Mouse (Mus musculus) left cerebral cortex, postnatal 25 days (tissue): ENCODE data around the gene Smco3. TPM values are rescaled to one million over a fixed set of nuclear protein-coding genes. Genes with fewer than 3 reads are reported as not detected.
A peak's percentile ranks its signal among the peaks of the same experiment; 100 is the strongest.

ENCODE experiments used
- DNase-seq, 2 experiments: peaks; one replicate each; pipeline ENCODE4 v3.0.0; 2022; ENCODE audit warnings: low spot score in 2 of 2, mixed read lengths in 1 of 2
- intact Hi-C: fragments of 180-260 bp; cut with DNase I; formaldehyde crosslinking; loops from one replicate; pipeline ENCODE4 v1.15.1; 2025
- microRNA-seq, 2 experiments: library from miRNA; unstranded; fragments of <30 nt; microRNA quantifications; one replicate each; pipeline ENCODE4 v1.2.0; 2022
- total RNA-seq, 2 experiments: library from RNA; stranded (reverse); gene quantifications; 2 replicates each; pipeline ENCODE4 v1.2.3; 2021

Smco3 gene
- total RNA-seq, 2 experiments from 2014 or later: 4.4 to 5.0 TPM

DNA sequence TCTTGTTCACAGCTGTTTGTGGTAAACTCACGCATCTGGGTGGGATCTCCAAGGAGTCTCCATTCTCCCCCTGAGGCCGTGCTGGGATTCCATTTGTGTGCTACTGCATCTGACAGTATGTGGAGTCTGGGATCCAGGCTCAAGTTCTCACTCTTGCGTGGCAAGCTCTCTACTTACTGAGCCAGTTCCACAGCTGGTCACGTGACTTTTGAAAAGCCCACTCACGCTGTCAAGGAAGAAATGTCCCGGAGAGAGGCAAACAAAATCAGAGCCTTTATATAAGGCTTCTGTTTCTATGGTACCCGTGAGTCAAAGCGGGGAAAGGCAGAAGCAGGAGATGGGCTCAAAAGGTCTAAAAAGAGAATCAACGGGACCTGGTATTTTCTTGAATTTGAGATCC lies 52.5 kb downstream of the Smco3 start:
- intact Hi-C loops: no loop called here
- DNase-seq: peak; percentile 30 to 67

DNA sequence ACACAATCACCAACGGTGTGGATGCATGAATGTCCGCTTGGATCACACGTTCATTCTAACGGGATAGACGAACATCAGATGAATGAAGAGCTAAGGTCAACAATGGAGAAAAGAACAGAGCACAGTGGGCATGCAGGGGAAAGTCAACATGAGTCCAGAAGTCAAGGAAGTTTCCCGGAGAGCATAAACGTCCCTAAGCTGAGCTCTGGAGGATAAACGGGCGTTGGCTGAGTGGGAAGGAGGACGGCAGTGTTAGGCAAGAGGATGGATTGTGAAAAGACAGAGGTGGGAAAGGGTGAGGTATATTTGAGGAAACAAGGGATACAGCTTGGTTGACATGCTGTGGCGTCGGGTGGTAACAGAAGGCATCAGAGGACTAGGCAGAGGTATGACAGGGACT lies 53.1 kb downstream of the Smco3 start:
- intact Hi-C loops: no loop called here
- no peak for DNase-seq

DNA sequence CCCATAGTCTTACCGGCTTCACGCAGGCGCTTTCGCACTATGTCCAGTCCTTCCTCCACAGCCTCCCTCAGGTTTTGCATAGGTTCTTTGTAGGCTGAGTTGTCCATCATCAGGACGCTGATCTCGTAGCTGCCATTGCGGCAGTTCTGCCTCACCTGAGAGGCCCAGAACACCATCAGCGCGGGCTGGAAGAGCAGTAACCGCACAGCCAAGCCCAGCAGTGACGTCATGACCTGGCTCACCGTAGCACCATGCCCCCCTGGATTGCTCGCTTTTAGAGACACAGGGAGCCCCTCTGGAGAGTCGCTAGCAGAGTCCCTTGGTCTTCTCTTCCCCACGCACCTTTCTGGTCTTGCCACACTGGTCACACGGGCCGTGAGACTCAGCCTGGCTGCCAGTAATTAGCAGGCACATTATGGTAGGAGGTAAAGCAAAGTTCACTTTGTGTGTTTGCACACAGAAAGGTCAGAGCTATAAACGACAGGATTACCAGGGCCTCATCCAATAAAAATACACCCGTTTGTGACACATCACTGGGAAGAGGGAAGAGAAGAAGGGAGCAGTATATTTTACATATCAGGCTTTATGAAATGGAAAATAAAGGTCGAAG lies 53.8 kb downstream of the Smco3 start, which contains the start of gene Gucy2c:
Gene Gucy2c (minus strand): TSS at position 389 of the 610 bp plus-strand sequence.
- no peak for DNase-seq
- intact Hi-C loops: no loop called here

Small RNAs within 50 kb of the gene (microRNA-seq; reads per million reads assigned to microRNA genes)
- 0 reads per million in 2 experiments for gene Gm44364

Other genes with a start within 250 kb of the Smco3 start
- gene Plbd1, start 173.5 kb downstream of the Smco3 start, total RNA-seq: under 1 TPM; 0.16 to 0.30 TPM
- gene Gucy2c, start 53.7 kb downstream of the Smco3 start, total RNA-seq: under 1 TPM; 0.21 to 0.41 TPM
- 10 to 100 TPM in 1 of 2 experiments, 1 to 10 TPM in 1; 7.8 to 10.6 TPM for gene Hist4h4, start 31.0 kb downstream of the Smco3 start, total RNA-seq
- 10 to 100 TPM; 56.9 to 66.7 TPM for gene H2afj, start 27.2 kb downstream of the Smco3 start, total RNA-seq
- gene BC049715, start 7.8 kb downstream of the Smco3 start, total RNA-seq: 1 to 10 TPM; 1.9 to 2.8 TPM
- gene Wbp11, start 7.2 kb downstream of the Smco3 start, total RNA-seq: 100 to 1,000 TPM; 124 to 125 TPM
- gene Art4, start 22.3 kb upstream of the Smco3 start, total RNA-seq: under 1 TPM in 1 of 2 experiments, not detected in 1; 0.14 TPM
- 10 to 100 TPM; 43.5 to 46.0 TPM for gene Mgp, start 40.4 kb upstream of the Smco3 start, total RNA-seq
- not detected for gene Erp27, start 86.7 kb upstream of the Smco3 start, total RNA-seq
- 1 to 10 TPM in 1 of 2 experiments, under 1 TPM in 1; 0.41 to 1.5 TPM for gene Pde6h, start 88.4 kb upstream of the Smco3 start, total RNA-seq
- 10 to 100 TPM; 10.6 to 14.2 TPM for gene Arhgdib, start 106.4 kb upstream of the Smco3 start, total RNA-seq